Mouse (Mus musculus) B cell, adult (primary cell): ENCODE measurements around the gene Olfr885. TPM values are rescaled to one million over a fixed set of nuclear protein-coding genes. Genes with fewer than 3 reads are reported as not detected.

Experiments used
- total RNA-seq: library from RNA; stranded (reverse); gene quantifications from 4 replicates; pipeline ENCODE4 v1.2.4, GENCODE M21; 2023; ENCODE audit not compliant: inconsistent age

Olfr885 gene
- not detected in 4 replicates for total RNA-seq

DNA sequence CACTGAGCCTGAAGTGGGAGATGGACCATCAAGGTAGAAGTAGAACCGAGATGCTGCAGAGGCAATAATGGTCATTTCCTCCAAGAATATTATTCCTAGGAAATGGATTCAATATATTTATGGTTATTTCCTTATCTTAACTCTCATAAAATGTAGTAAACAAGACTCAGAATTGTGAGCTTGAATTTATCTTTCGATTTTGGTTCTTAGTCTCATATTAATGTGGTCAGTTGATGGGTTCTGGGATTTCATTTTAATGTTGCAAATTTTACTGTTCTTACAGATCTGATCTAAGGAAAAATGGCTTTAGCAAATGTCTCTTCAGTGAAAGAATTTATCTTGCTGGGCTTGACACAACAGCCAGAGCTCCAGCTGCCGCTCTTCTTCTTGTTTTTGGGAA is at the start of gene Olfr885:
Gene Olfr885, plus strand, starts transcription at position 301 of the 400 bp plus-strand sequence.

DNA sequence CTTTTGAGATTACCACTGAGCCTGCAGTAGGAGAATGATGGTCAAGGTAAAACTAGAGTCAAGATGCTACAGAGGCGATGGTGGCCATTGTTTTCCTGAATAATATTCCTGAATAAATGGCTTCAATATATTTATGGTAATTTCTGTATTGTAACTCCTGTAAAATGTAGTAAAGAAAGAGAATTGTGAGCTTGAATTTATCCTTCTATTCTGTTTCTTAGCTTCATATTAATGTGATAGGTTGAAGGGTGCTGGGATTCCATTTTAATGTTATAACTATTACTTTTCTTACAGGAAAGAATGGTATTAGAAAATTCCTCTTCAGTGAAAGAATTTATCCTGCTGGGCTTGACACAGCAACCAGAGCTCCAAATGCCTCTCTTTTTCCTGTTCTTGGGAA is 35.6 kb upstream of the Olfr885 start, which contains the start of gene Olfr883:
Gene Olfr883, plus strand, starts transcription at position 301 of the 400 bp plus-strand sequence.

DNA sequence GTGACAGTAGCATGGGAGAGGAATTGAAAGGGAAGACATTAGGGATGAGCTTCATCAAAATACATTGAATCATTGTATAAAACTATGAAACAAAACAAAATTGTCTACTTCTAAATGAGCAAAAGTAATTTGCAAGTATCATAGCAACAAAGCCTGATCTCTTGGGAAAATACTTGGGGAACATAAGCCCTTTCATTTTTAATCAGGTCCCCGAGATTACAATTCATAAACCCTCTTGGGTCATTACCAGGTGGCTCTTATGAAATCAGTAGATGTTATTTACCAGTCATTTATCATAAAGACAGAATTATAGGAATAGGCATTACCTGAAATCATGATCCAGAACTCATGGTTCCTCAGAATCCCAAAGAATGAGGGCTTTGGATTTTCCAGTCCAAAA is 14.9 kb upstream of the Olfr885 start, which contains the start of gene Olfr884:
Gene Olfr884, plus strand, starts transcription at position 301 of the 400 bp plus-strand sequence.

DNA sequence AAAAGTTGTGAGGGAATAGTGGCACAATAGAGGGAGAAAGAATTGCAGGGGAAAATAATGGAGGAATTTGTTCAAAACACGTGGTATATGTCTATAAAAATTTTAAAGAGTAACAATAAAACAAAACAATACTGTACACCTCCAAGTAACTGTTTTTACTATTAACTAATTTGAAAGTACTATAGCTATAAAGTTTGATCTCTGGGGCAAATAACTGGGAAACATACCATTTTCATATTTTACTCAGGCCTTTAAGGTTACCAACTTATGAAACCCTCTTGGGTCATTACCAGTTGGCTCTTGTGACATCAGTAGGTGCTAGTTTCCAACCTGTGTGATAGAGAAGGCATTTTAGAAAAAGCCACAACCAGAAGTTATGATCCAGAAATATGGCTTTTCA is 22.6 kb downstream of the Olfr885 start, which contains the start of gene Olfr887:
Gene Olfr887, plus strand, starts transcription at position 301 of the 400 bp plus-strand sequence.

DNA sequence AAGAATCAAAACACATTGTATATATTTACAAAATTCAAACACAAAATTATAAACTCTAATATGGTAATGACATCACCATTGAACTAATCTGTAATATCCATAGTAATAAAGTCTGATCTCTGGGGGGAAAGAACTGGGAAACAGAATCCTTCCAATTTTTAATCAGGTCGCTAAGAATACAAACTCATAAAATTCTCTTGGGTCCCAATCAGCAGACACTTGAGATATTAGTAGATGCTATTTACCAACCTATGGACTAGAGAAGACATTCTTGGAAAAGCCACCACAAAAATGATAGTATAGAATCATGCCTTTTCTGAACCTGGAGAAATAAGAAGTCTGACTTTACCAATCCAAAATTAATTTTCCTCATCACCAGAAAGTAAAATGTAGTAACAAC is 46.7 kb downstream of the Olfr885 start, which contains the start of gene Olfr888:
Gene Olfr888, plus strand, starts transcription at position 301 of the 400 bp plus-strand sequence.

Other genes with a start within 250 kb of the Olfr885 start
- not detected in 4 replicates for gene Olfr877, start 207.1 kb upstream of the Olfr885 start, total RNA-seq
- not detected in 4 replicates for gene Olfr145, start 164.6 kb upstream of the Olfr885 start, total RNA-seq
- gene Olfr878, start 143.5 kb upstream of the Olfr885 start, total RNA-seq: not detected in 4 replicates
- not detected in 4 replicates for gene Olfr881, start 69.5 kb upstream of the Olfr885 start, total RNA-seq
- not detected in 4 replicates for gene Olfr883, start 35.5 kb upstream of the Olfr885 start, total RNA-seq
- not detected in 4 replicates for gene Olfr884, start 14.8 kb upstream of the Olfr885 start, total RNA-seq
- gene Olfr887, start 22.8 kb downstream of the Olfr885 start, total RNA-seq: not detected in 4 replicates
- gene Olfr888, start 46.8 kb downstream of the Olfr885 start, total RNA-seq: not detected in 4 replicates
- not detected in 4 replicates for gene Olfr889, start 53.9 kb downstream of the Olfr885 start, total RNA-seq
- gene Olfr890, start 81.2 kb downstream of the Olfr885 start, total RNA-seq: not detected in 4 replicates
- not detected in 4 replicates for gene Olfr891, start 119.5 kb downstream of the Olfr885 start, total RNA-seq
- gene Olfr893, start 147.0 kb downstream of the Olfr885 start, total RNA-seq: not detected in 4 replicates
- gene Olfr894, start 156.7 kb downstream of the Olfr885 start, total RNA-seq: not detected in 4 replicates
- gene Olfr143, start 191.5 kb downstream of the Olfr885 start, total RNA-seq: not detected in 4 replicates
- gene Olfr895, start 206.5 kb downstream of the Olfr885 start, total RNA-seq: not detected in 4 replicates
- gene Olfr896-ps1, start 229.8 kb downstream of the Olfr885 start, total RNA-seq: not detected in 4 replicates